Comparison of ENCODE assay signal across 16 mouse cellular contexts in genomic region chr6:37428044-37428443, GRCm38 (mm10). TPM values are rescaled to one million over a fixed set of nuclear protein-coding genes. Genes with fewer than 3 reads are reported as not detected.
DNase-seq lines count a peak whose midpoint lies in the region; ATAC-seq lines count a peak whose summit lies in the region.
"Had no signal": no experiment of that assay in that cellular context is flagged by ENCODE, and none has a peak within 500 bp of the region (broad histone marks: within the 10 kb centered on the region; RNA-seq: fewer than 3 reads in every experiment).

No protein-coding gene starts in this region.

- H3K27ac ChIP-seq in kidney, embryonic 15.5 days = peak overlapping the region; percentile 97
- peak overlapping the region; percentile 74 for H3K27ac ChIP-seq in limb, embryonic 15.5 days
- H3K27ac ChIP-seq: forebrain, embryonic 12.5 days; neural tube, embryonic 15.5 days had no signal

- ATAC-seq in kidney, embryonic 15.5 days (replicated peaks; ENCODE audit: low FRiP score) = no peak
- ATAC-seq in limb, embryonic 15.5 days (ENCODE audit: insufficient number of reproducible peaks, low FRiP score, low TSS enrichment, low read depth) = no peak
- ATAC-seq in CD4-positive, CD25-positive, alpha-beta regulatory T cell, adult 4 months = no peak
- ATAC-seq: hindbrain, embryonic 16.5 days had no signal

- no peaks in the 10 kb centered on the region for H3K9me3 ChIP-seq in kidney, embryonic 15.5 days (replicated peaks)
- H3K9me3 ChIP-seq in limb, embryonic 15.5 days = no peaks in the 10 kb centered on the region
- H3K9me3 ChIP-seq: forebrain, embryonic 12.5 days; neural tube, embryonic 15.5 days had no signal

- no peak for DNase-seq in kidney, postnatal 25 days
- peak; percentile 49 for DNase-seq in urinary bladder, postnatal 14 days (ENCODE audit: low spot score)
- no peak for DNase-seq in urinary bladder, postnatal 25 days (ENCODE audit: low spot score)
- no peak for DNase-seq in retina, embryonic 14.5 days (ENCODE audit: low spot score)
- DNase-seq: adrenal gland, adult 8-10 months; cerebellum, adult 9-11 months; heart, adult 11 months; left cerebral cortex, postnatal 4 days; right cerebral cortex, adult 18-20 months; thymus, postnatal 14 days had no signal

- no peak overlapping the region for H3K9ac ChIP-seq in kidney, embryonic 15.5 days
- H3K9ac ChIP-seq in limb, embryonic 15.5 days = no peak overlapping the region
- H3K9ac ChIP-seq: forebrain, embryonic 12.5 days; neural tube, embryonic 15.5 days had no signal

- H3K36me3 ChIP-seq in kidney, embryonic 15.5 days = peaks cover 14% of the 10 kb centered on the region
- H3K36me3 ChIP-seq in limb, embryonic 15.5 days = peaks cover 9% of the 10 kb centered on the region; the same call in 1 of the 2 replicates
- H3K36me3 ChIP-seq: forebrain, embryonic 12.5 days; neural tube, embryonic 15.5 days had no signal

- H3K4me2 ChIP-seq in kidney, embryonic 15.5 days = peak overlapping the region; percentile 23
- 0 out of 2 replicates have a peak overlapping the region, but pooled peaks have one; percentile 6 for H3K4me2 ChIP-seq in limb, embryonic 15.5 days
- H3K4me2 ChIP-seq: forebrain, embryonic 12.5 days; neural tube, embryonic 15.5 days had no signal

- WGBS in kidney, embryonic 15.5 days = 51% methylated on average over 11 of the region's 11 CpGs
- 28% methylated on average over 11 of the region's 11 CpGs for WGBS in limb, embryonic 15.5 days

- H3K27me3 ChIP-seq in kidney, embryonic 15.5 days = no peaks in the 10 kb centered on the region
- no peaks in the 10 kb centered on the region for H3K27me3 ChIP-seq in limb, embryonic 15.5 days
- H3K27me3 ChIP-seq: forebrain, embryonic 12.5 days; neural tube, embryonic 15.5 days had no signal

- H3K4me1 ChIP-seq in kidney, embryonic 15.5 days = peaks cover 90% of the 10 kb centered on the region
- H3K4me1 ChIP-seq in limb, embryonic 15.5 days = peaks cover 89% of the 10 kb centered on the region

- H3K4me3 ChIP-seq in kidney, embryonic 15.5 days (replicated peaks) = no peak overlapping the region
- H3K4me3 ChIP-seq in limb, embryonic 15.5 days = no peak overlapping the region
- H3K4me3 ChIP-seq: forebrain, embryonic 12.5 days; neural tube, embryonic 15.5 days had no signal

RNA-seq across cellular contexts. Expression of gene Creb3l2, which starts 13.9 kb away (rescaled TPM):
- 31.1 and 31.4 TPM in 2 replicates for polyA plus RNA-seq in kidney, embryonic 15.5 days (2015; fragmentation: Nextera tagmentation; extraction: Ambion mirVana)
- polyA plus RNA-seq in limb, embryonic 15.5 days (2015; fragmentation: Nextera tagmentation; extraction: Ambion mirVana) = 29.9 and 35.0 TPM in 2 replicates
- 1 to 10 TPM; 3.2 to 3.3 TPM for polyA plus RNA-seq in CD4-positive, CD25-positive, alpha-beta regulatory T cell, adult 4 months (2017; shearing (Covaris generic))
